Mouse (Mus musculus): Measurements from ENCODE around the gene Serpinb1b.

DNA sequence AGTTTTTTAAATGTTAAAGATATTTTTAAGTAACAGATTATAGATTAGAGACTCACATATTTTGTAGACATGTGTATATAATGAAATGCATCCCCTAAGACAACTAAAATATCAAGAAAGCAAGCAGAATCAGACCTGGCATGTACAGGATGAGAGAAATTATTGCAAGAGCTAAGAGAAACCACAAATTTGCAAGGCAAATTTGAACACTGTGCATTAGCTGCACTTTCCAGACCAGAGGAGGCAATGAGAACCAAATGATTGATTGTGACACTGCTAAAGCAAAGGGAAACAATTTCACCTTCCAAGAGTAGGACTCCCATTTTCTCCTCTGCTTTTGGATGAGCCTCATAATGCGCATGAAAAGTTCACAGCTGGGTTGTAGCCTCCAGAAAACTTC, 17.2 kb downstream of the Serpinb1b start:
- TF ChIP-seq CTCF (IDR thresholded peaks at IDR 0.05; ENCODE audit: low read depth, low read length) (no peak), GATA1 (IDR thresholded peaks at IDR 0.05; ENCODE audit: borderline replicate concordance, low read length) (no peak), TAL1 (conservative IDR thresholded peaks at IDR 0.05; ENCODE audit: low read depth, low read length) (no peak)
